Mouse (Mus musculus) hindbrain, embryonic 15.5 days (tissue): Measurements from ENCODE around the gene Ddr1. TPM values are rescaled to one million over a fixed set of nuclear protein-coding genes. Genes with fewer than 3 reads are reported as not detected.
A peak's percentile ranks its signal among the peaks of the same experiment; 100 is the strongest.

Source experiments
- ATAC-seq: fragments of 200-750 bp; cut with Nextera tagmentation; 2 replicates; pipeline ENCODE4 v1.8.0; 2017; ENCODE audit warnings: low read depth, moderate number of reproducible peaks, moderate TSS enrichment; ENCODE audit not compliant: low FRiP score
- H3K27ac ChIP-seq: fragments of 300-500 bp; sonication (generic); replicated peaks from 2 replicates; pipeline ENCODE4 v1.5.1; 2015; ENCODE audit warnings: mild to moderate bottlenecking, inconsistent platforms
- H3K27me3 ChIP-seq: fragments of 300-500 bp; sonication (generic); 2 replicates; pipeline ENCODE4 v1.6.1; 2015; ENCODE audit warnings: control low read depth, inconsistent platforms
- H3K36me3 ChIP-seq: fragments of 300-500 bp; sonication (generic); 2 replicates; pipeline ENCODE4 v1.6.1; 2015; ENCODE audit warnings: control low read depth, inconsistent platforms
- H3K4me1 ChIP-seq: fragments of 300-500 bp; sonication (generic); replicated peaks from 2 replicates; pipeline ENCODE4 v1.6.1; 2015; ENCODE audit warnings: control low read depth, inconsistent platforms
- H3K4me2 ChIP-seq: fragments of 300-500 bp; sonication (generic); 2 replicates; pipeline ENCODE4 v1.6.1; 2015; ENCODE audit warnings: moderate library complexity, mild to moderate bottlenecking, inconsistent platforms
- H3K4me3 ChIP-seq: fragments of 300-500 bp; sonication (generic); 2 replicates; pipeline ENCODE4 v1.5.1; 2015; ENCODE audit warnings: mild to moderate bottlenecking, inconsistent platforms
- H3K9ac ChIP-seq: fragments of 300-500 bp; sonication (generic); 2 replicates; pipeline ENCODE4 v1.6.1; 2015; ENCODE audit warnings: inconsistent platforms
- H3K9me3 ChIP-seq: fragments of 300-500 bp; sonication (generic); 2 replicates; pipeline ENCODE4 v1.6.1; 2016; ENCODE audit warnings: control low read depth, inconsistent platforms
- WGBS: fragments of 180-500 bp; shearing (Covaris S2); methylation state at CpG from one replicate; pipeline ENCODE4 v1.1.7; 2015; 5-methylcytosine and 5-hydroxymethylcytosine counted together
- polyA plus RNA-seq: library from polyadenylated mRNA; unstranded; fragments of >200 nt; fragmentation: Nextera tagmentation; extraction: Ambion mirVana; gene quantifications from 2 replicates; pipeline ENCODE4 v1.2.1, GENCODE M21; 2015

The Ddr1 gene
- polyA plus RNA-seq, 1 experiment from 2014 or later: 106 TPM

- H3K27ac ChIP-seq: no peak overlapping the region
- no peak for ATAC-seq
Observed at GRCm38 (mm10) chr17:35688347-35689175, 15.9 kb downstream of the Ddr1 start.

DNA sequence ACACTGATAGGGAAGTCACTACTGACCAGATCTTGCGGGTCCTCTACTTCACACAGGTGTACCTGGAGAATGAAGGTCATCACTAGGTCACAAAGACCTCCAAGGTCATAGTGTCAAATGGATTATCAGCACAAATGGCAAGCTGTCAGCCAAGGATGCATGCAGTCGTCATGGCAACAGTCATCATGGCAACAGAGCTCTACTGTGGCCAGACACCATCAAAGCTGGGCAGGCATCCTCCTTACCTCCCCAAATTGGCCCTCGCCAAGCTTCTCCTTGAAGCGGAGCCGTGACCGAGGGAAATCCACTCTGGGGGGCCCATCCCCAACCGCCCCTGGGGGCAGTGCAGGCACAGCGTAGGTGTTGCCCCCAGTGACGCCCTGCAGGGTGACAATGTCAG is 19.4 kb downstream of the Ddr1 start:
- 52% methylated on average over 9 of the region's 9 CpGs for WGBS
- Histone ChIP-seq H3K27ac (0 out of 2 replicates have a peak overlapping the region, but pooled peaks have one; percentile 27), H3K36me3 (peaks cover 81% of the 10 kb centered on the region), H3K4me2 (no peak overlapping the region), H3K9ac (no peak overlapping the region), H3K9me3 (no peaks in the 10 kb centered on the region), H3K4me1 (peaks cover 9% of the 10 kb centered on the region), H3K4me3 (no peak overlapping the region), H3K27me3 (no peaks in the 10 kb centered on the region)
- no peak for ATAC-seq

More at GRCm38 (mm10) chr17:35688347-35689175, 15.9 kb downstream of the Ddr1 start:
- Histone ChIP-seq H3K4me3 (no peak overlapping the region), H3K4me1 (peaks cover 9% of the 10 kb centered on the region), H3K27me3 (no peaks in the 10 kb centered on the region), H3K9me3 (no peaks in the 10 kb centered on the region), H3K36me3 (peaks cover 91% of the 10 kb centered on the region), H3K4me2 (no peak overlapping the region), H3K9ac (no peak overlapping the region)
- 93% methylated on average over 25 of the region's 25 CpGs for WGBS

- Histone ChIP-seq H3K4me1 (peaks cover 9% of the 10 kb centered on the region), H3K36me3 (peaks cover 50% of the 10 kb centered on the region), H3K9ac (no peak overlapping the region), H3K27ac (no peak overlapping the region), H3K4me3 (no peak overlapping the region), H3K9me3 (no peaks in the 10 kb centered on the region), H3K4me2 (no peak overlapping the region), H3K27me3 (no peaks in the 10 kb centered on the region)
- 86% methylated on average over 13 of the region's 13 CpGs for WGBS
- ATAC-seq: no peak
Observed at GRCm38 (mm10) chr17:35681986-35682385, 22.4 kb downstream of the Ddr1 start.

DNA sequence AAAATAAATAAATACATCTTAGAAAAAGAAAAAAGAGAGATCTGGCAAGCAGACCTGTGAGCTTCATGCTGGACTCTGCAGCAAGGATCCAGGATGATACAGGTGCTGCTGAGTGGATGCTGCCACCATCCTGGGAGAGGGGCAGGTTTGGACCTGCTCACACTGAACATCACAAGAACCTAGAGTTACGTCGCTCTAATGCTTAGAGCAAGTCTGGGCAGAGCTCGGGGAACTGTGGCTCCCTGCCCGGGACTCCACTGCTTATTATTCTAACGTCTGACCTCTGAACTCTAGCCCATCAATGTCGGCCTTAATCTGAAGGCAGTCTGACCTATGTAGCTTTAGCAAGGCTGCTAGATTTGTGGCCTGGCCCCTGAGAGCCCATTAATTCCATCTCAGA is 23.8 kb downstream of the Ddr1 start:
- no peak overlapping the region for H3K4me3 ChIP-seq
- no peak overlapping the region for H3K4me2 ChIP-seq
- H3K27ac ChIP-seq: no peak overlapping the region
- H3K27me3 ChIP-seq: no peaks in the 10 kb centered on the region
- 33% methylated on average over 6 of the region's 6 CpGs for WGBS
- H3K36me3 ChIP-seq: peaks cover 40% of the 10 kb centered on the region
- H3K9me3 ChIP-seq: no peaks in the 10 kb centered on the region
- no peak for ATAC-seq
- no peak overlapping the region for H3K9ac ChIP-seq
- peaks cover 4% of the 10 kb centered on the region for H3K4me1 ChIP-seq

DNA sequence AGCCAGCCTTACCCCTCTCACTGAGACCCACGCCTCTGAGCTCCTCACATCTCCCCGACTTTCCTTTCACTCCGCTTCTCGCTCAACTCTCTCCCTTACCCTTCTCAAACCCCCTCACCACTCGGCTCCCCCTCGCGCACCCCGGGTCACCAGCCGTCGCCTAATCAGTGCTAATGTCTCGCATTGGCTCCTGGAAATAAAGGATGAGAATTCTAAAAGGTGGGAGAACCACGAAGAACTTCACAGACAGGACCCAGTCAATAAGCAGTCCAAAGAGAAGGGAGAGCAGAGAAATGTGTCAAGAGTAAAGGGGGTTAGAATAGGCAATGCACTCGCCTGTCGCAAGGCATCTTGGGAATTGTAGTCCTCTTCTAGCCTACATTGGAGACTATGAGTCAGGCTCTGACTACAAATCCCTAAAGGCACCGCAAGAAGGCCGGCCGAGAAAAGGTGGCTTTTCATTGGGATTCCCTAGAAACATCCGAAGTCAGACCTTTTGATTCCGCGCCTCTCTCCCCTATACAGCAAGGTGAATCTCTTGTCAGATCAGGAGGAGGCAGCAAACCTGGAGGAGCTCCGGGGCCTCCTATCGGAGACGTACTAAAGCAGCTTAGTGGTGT is 30.9 kb downstream of the Ddr1 start, which contains the start of gene Gtf2h4:
TSS of gene Gtf2h4 (minus strand) at position 324 of the 620 bp plus-strand sequence.
- peaks cover 9% of the 10 kb centered on the region for H3K4me1 ChIP-seq
- peak within 1 kb of the TSS; percentile 79 for H3K4me2 ChIP-seq
- peak within 1 kb of the TSS; percentile 66 for H3K27ac ChIP-seq
- peak within 1 kb of the TSS; percentile 67 for H3K4me3 ChIP-seq
- under 1% methylated on average over 23 of the region's 23 CpGs for WGBS
- no peaks in the 10 kb centered on the region for H3K36me3 ChIP-seq
- no peaks in the 10 kb centered on the region for H3K27me3 ChIP-seq
- peak within 1 kb of the TSS; percentile 82 for H3K9ac ChIP-seq
- ATAC-seq: peak; percentile 97
- H3K9me3 ChIP-seq: no peaks in the 10 kb centered on the region

GRCm38 (mm10) chr17:35672527-35672926 is 31.9 kb downstream of the Ddr1 start:
- Histone ChIP-seq H3K9ac (no peak overlapping the region), H3K27ac (no peak overlapping the region), H3K4me3 (no peak overlapping the region), H3K36me3 (no peaks in the 10 kb centered on the region), H3K27me3 (no peaks in the 10 kb centered on the region), H3K4me1 (peaks cover 17% of the 10 kb centered on the region), H3K4me2 (peak overlapping the region; percentile 79), H3K9me3 (no peaks in the 10 kb centered on the region)
- ATAC-seq: no peak
- 90% methylated on average over 6 of the region's 6 CpGs for WGBS

GRCm38 (mm10) chr17:35671846-35672245 is 32.6 kb downstream of the Ddr1 start:
- H3K27me3 ChIP-seq: no peaks in the 10 kb centered on the region
- H3K27ac ChIP-seq: no peak overlapping the region
- H3K4me3 ChIP-seq: no peak overlapping the region
- H3K36me3 ChIP-seq: no peaks in the 10 kb centered on the region
- no peak for ATAC-seq
- no peak overlapping the region for H3K9ac ChIP-seq
- H3K9me3 ChIP-seq: no peaks in the 10 kb centered on the region
- peaks cover 19% of the 10 kb centered on the region for H3K4me1 ChIP-seq
- WGBS: 92% methylated on average over 6 of the region's 6 CpGs
- no peak overlapping the region for H3K4me2 ChIP-seq

DNA sequence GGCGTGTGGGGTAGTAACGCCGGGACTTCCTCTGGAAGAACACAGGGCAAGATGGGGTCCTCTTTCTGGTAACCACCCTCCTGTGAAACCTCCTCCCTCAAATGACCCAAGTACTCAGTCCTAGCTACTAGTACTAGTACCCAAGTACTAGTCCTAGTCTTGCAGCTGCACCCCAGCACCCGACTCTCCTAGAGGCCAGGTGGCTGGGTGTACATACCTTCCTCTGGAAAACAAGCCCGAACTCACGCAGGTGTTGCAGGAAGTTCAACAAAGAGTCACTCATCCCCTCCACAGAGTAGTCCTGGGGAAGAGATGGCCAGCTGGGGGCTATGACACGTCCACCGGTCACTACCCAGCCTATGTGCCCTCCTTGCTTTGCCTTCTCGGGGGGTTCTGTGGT is 34.7 kb downstream of the Ddr1 start:
- peaks cover 31% of the 10 kb centered on the region for H3K4me1 ChIP-seq

DNA sequence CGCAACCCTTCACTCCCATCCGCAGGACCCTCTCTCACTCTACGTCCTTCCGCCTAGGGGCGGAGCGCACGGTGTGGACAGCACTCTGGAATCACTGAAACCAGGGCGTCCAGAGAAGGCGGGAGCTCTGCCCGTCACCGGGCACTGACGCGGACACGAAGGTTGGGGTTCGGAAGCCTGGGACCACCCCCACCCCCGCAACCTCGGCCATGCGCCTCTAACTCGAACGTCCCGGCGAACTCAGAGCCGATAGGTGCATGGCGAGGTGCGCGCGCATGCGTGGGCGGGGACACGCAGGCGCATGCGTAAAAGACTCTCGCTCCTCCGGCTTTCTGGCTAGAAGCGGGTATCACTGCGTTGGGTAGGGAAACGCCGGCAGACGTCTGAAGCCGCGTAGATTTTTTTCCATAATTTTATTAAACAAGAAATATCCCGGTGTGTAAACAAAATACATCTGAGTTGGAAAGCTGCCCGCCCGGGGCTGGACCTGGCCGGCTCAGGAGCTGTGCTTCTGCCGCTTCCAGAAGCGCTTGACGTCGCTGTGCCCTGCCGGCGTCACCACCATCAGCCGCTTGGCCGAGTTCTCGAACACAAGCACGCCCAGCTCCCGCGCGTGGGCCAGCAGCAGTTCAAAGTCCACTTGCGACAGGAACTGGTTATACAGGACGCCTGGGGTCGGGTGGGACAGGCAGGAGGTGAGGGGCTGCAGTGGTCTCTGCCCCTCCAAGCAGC is 36.9 kb downstream of the Ddr1 start, which contains the start of gene Vars2:
TSS of gene Vars2 (minus strand) at position 259 of the 732 bp plus-strand sequence.
- Histone ChIP-seq H3K9ac (peak within 1 kb of the TSS; percentile 78), H3K36me3 (0 out of 2 replicates have a peak, but pooled peaks cover 12% of the 10 kb centered on the region), H3K4me2 (peak within 1 kb of the TSS; percentile 95), H3K4me1 (peaks cover 24% of the 10 kb centered on the region), H3K27me3 (no peaks in the 10 kb centered on the region), H3K27ac (peak within 1 kb of the TSS; percentile 92), H3K9me3 (no peaks in the 10 kb centered on the region), H3K4me3 (peak within 1 kb of the TSS; percentile 91)
- ATAC-seq: peak; percentile 94
- under 1% methylated on average over 61 of the region's 61 CpGs for WGBS

More for the DNA sequence above, 34.7 kb downstream of the Ddr1 start:
- no peak for ATAC-seq
- no peaks in the 10 kb centered on the region for H3K9me3 ChIP-seq
- no peaks in the 10 kb centered on the region for H3K27me3 ChIP-seq
- H3K4me3 ChIP-seq: no peak overlapping the region
- WGBS: 95% methylated on average over 9 of the region's 9 CpGs
- no peaks in the 10 kb centered on the region for H3K36me3 ChIP-seq
- H3K9ac ChIP-seq: no peak overlapping the region
- no peak overlapping the region for H3K4me2 ChIP-seq
- H3K27ac ChIP-seq: no peak overlapping the region

DNA sequence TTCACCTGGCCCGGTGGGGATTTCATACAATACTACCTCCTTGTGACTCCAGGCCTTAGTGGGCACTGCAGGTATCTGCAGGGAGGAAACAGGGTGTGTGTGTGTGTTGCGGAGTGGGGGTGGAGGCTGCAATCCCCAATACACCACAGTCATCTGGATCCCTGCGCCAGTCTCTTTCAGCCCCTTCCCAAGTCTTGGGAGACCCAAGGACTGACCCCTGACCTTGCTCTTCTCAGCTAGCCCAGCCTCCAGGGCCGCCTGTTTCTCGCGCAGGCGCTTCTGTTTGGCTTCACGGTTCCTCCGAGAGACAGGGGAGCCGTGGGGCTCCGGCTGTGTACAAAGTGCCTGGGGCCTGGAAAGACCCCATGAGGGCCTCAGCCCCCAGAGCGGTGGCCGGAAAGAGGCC is 37.6 kb downstream of the Ddr1 start:
- H3K9me3 ChIP-seq: no peaks in the 10 kb centered on the region
- peaks cover 22% of the 10 kb centered on the region for H3K4me1 ChIP-seq
- peak; percentile 57 for ATAC-seq
- H3K27me3 ChIP-seq: no peaks in the 10 kb centered on the region
- peaks cover 12% of the 10 kb centered on the region; the same call in 1 of the 2 replicates for H3K36me3 ChIP-seq
- 3% methylated on average over 13 of the region's 13 CpGs for WGBS
- H3K9ac ChIP-seq: peak overlapping the region; percentile 78
- peak overlapping the region; percentile 95 for H3K4me2 ChIP-seq
- H3K4me3 ChIP-seq: peak overlapping the region; percentile 91
- peak overlapping the region; percentile 92 for H3K27ac ChIP-seq

GRCm38 (mm10) chr17:35665957-35666515 is 38.4 kb downstream of the Ddr1 start:
- H3K4me3 ChIP-seq: no peak overlapping the region
- peaks cover 18% of the 10 kb centered on the region; the same call in 1 of the 2 replicates for H3K36me3 ChIP-seq
- no peak overlapping the region for H3K27ac ChIP-seq
- no peak for ATAC-seq
- 0 out of 2 replicates have a peak overlapping the region, but pooled peaks have one; percentile 95 for H3K4me2 ChIP-seq
- WGBS: 81% methylated on average over 17 of the region's 17 CpGs
- peaks cover 22% of the 10 kb centered on the region for H3K4me1 ChIP-seq
- H3K9ac ChIP-seq: no peak overlapping the region
- no peaks in the 10 kb centered on the region for H3K27me3 ChIP-seq
- no peaks in the 10 kb centered on the region for H3K9me3 ChIP-seq
